Mouse (Mus musculus) T-helper 17 cell (primary cell): ENCODE results near the gene Cox7b2.
"Not testable (repeated sequence)": the region's sequence is repeated elsewhere in the genome, so short reads cannot be mapped to it uniquely, and the experiment has no call there.

Source experiments
- in situ Hi-C, 2 experiments: fragments of 300-600 bp; cut with MboI, MseI; formaldehyde crosslinking; loops; 1 replicate in 1 of 2; 2 replicates in 1 of 2; pipeline ENCODE4 v1.15.1; 2025; ENCODE audit warnings: high pct_unique_total_duplicates in 2 of 2

Cox7b2 gene

DNA sequence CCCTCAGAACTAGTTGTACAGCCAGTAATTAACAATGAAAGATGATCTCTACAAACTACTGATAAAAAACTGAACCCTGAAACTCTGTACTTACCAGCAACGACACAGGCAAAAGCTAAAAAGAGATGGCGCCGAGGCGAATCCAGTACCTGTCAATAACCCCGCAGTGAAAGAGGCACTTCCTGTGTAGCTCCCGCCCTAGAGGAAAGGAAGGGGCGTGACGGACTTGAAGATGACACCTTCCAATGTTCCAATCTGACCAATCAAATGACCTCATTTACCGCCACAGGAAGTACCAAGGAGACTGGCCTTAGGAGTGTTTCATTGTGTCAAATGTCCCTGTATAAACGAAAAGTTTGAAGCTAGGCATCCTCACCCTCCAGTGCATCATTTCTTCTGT, at the start of gene Cox7b2:
Cox7b2 (minus strand) TSS at position 127 of the 400 bp plus-strand sequence.
- in situ Hi-C loops = no loop called here

DNA sequence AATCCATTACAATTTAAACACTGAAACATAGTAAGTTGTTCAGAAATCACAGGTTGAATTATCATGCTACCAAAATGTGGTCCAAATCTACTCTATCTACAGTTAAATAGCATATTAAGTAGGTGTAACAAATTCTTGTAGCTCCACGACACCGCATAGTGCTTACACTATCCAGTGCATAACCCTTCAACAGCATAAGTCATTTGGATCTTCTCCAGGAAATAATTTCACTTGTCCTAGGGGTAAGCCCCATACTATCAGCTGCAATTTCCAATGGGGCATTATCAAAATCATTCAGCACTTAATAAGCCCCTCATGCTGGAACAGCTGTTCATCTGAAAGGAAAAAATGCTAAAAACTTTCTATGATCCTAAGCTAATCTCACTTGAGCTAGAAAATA, 47.3 kb upstream of the Cox7b2 start:
- in situ Hi-C loops = no loop called here

DNA sequence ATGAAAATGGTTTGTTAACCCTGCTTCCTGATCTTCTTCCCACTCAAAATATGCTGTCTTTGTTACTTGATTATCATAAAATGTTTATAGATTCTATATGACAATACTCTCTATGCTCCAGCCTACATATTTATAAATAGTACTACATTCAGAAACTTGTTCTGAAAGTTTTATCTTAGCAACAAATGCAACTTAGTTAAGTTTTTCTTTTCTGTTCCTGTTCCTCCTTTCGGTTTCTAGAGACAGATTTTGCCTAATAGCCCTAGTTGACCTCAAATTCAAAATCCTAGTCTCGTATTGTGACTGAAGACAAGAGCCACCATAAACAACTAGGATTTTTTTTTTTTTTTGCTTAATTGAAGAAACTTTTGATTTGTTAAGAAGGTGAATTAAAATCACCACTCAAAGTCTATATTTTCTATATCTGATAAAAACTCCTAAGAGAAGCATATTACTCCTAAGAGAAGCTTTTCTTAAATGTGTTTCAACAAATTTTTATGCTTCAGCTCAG, 45.8 kb upstream of the Cox7b2 start:
- in situ Hi-C loops = no loop called here

DNA sequence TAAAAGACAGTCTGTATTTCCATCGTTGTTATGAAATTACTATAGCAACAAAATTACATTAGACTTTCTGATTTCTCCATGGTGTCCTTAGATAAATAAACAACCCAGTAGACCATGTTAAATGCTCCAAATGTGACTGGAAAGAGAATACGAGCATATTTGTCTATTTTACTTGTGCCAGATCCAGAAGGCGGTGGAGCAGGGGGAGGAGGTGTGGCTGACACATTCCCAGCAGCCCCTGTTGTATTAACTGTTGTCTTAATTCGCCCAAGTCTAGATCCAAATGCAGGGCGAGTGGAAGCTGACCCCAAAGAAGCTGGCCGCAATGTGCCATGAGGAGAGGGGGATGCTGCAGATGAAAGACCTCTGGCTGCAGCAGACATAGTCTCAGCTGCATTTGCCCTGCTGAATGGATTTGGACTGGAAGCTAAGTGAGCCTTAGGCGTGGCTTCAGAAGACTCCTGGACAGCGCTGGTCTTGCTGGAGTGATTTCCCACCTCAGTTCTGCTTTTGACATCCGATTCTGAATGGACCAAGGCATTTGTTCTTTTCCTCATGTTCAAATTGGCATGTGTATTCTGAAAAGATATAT, 23.7 kb upstream of the Cox7b2 start:
- in situ Hi-C loops = loop anchor here in 1 of 2 experiments (25.0 kb wide), 1 partner anchor 1584 kb away; no protein-coding TSS in a partner anchor

DNA sequence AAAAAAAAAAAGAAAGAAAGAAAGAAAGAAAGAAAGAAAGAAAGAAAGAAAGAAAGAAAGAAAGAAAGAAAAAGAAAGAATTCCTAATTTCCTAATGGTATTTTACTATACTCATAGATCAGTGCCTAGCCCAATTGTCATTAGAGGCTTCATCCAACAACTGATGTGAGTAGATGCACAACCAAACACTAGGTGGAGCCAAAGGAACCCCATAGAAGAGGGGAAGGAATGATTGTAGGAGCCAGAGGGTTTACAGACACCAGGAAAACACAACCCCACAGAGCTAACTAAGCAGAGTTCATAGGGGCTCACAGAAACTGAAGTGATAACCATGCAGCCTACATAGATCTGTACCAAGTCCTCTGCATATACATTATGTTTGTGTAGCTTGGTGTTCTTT, 2.5 kb downstream of the Cox7b2 start:
- in situ Hi-C loops = no loop called here

DNA sequence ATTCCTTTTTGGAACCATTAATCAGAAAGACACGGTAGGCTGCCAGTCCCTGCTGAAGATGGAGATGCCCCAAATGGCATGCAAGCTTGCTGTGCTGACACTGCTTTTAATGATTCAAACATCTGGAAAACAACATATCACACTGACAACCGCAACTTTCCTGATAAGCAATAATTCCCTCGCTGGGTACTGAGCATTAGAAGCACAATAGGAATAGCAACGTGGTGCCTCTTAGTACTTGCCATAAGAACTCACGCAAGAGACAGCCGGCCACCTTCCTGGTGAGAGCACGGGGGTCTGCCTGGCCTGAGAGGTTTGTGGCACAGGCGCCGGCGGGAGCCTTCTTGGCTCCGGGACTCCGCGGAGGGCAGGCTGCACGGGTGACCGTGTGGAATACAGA, 22.5 kb downstream of the Cox7b2 start:
- in situ Hi-C loops = not testable (repeated sequence)

DNA sequence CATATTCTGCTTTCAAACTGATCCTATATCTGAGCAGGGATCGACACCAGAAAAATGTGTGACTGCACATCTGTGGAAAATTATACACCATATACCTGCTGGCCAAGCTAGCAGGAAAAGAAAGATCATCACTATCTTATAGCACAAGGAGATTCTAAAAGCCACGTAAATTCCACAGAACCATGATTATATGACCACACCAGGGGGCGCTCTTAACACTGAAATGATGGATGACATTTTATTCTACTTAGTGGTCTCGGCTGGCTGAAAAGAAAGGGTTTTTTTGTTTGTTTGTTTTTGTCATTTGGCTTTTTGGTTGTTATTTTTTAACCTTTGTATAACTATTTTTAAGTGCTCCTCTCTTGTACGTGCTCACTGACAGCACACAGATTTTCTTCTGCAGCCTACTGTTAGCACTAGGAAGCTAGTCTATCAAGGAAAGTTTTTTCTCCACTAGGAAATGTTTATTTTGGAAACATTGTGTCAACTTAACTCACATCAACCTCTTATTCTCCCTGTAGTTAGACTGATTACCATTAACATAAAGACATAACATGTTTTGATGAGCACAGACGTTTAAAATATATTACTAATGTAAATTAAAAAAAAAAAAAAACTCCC, 45.8 kb downstream of the Cox7b2 start:
- in situ Hi-C loops = loop anchor here (5.0 to 25.0 kb wide), 2 partner anchors 580 to 960 kb away; no protein-coding TSS in a partner anchor

DNA sequence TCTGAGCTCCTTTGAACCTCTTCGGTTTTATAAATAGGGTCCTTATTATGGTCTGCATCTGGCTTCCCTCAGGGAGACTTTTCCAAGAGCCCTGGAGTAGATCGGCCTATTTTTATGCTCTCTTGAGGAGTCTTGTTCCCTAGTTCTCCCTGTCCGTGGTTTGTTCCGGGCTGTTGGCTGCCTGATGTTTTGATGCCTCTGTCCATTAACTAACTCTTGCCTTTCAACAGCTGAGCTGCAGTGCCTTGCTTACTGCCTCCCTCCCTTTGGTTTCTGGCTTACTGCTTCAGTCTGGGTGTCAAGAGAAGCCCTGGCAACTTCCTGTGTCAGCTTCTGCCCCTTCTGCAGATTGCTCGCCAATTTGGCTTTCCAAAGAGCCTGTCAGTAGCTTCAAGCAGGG, 52.4 kb downstream of the Cox7b2 start:
- in situ Hi-C loops = no loop called here

DNA sequence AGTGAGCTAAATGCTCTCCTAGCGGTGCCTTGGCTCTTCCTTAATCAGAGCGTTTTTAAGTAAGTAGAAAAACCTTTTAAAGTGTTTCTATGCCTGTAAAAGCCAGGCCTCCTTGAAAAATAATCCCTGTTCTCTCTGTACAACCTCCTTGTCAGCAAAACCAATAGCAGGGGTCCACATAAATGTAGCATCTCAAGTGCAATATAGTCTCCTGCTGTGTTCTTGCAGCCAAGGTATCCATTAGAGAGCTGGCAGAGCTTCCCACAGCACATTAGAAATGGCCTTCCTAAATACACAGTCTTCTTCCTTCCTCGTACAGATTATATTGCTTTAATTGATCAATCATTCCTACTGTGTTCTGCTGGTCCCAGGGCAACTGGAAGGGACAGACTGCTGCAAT, 91.0 kb downstream of the Cox7b2 start:
- in situ Hi-C loops = no loop called here

DNA sequence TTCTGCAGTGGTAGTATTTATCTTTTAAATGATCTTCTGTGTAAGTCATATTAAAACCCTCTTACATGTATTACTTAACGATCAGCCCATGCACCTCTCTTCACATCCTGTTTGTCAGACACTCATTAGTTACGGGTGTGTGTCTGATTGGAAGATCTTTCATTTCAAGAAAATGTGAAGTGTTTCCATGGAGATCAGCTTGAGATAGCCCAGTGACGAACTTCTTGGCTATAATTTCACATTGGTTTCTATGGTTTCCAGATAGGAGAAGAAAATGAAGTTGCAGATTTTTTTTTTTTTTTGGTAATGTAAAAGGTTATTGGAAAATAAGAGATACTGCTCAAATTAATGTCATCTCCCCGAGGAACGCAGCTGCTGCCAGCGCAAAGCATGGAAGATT, 107.8 kb downstream of the Cox7b2 start:
- in situ Hi-C loops = no loop called here
